Mouse (Mus musculus) heart, adult 2 months (tissue): ENCODE measurements around the gene 6820408C15Rik. TPM values are rescaled to one million over a fixed set of nuclear protein-coding genes. Genes with fewer than 3 reads are reported as not detected.

Source experiments
- DNase-seq, 2 experiments: peaks; one replicate each; pipeline ENCODE4 v3.0.0; 2021
- H3K27ac ChIP-seq: fragments of 200-600 bp; 2 replicates; pipeline ENCODE4 v1.8.1; 2022
- H3K27me3 ChIP-seq: fragments of 200-500 bp; 2 replicates; pipeline ENCODE4 v1.6.1; 2012; ENCODE audit warnings: mild to moderate bottlenecking, low read length, inconsistent platforms, mixed read lengths; ENCODE audit not compliant: control insufficient read depth, insufficient read depth
- H3K36me3 ChIP-seq: fragments of 200-500 bp; 2 replicates; pipeline ENCODE4 v1.6.1; 2012; ENCODE audit warnings: low read length, inconsistent platforms; ENCODE audit not compliant: control insufficient read depth, insufficient read depth
- H3K4me1 ChIP-seq: fragments of 200-500 bp; 2 replicates; pipeline ENCODE4 v1.6.1; 2011; ENCODE audit warnings: low read length; ENCODE audit not compliant: control insufficient read depth, insufficient read depth
- H3K4me3 ChIP-seq: fragments of 200-600 bp; 2 replicates; pipeline ENCODE4 v1.8.1; 2022
- H3K79me2 ChIP-seq: fragments of 200-500 bp; replicated peaks from 2 replicates; pipeline ENCODE4 v1.6.1; 2012; ENCODE audit warnings: mild to moderate bottlenecking, inconsistent platforms, low read length, moderate library complexity, mixed read lengths; ENCODE audit not compliant: control insufficient read depth, insufficient read depth
- H3K9ac ChIP-seq: fragments of 200-500 bp; 2 replicates; pipeline ENCODE4 v1.6.1; 2012; ENCODE audit warnings: low read depth, mild to moderate bottlenecking, control low read depth, inconsistent platforms, low read length, mixed read lengths
- CTCF ChIP-seq: fragments of 200-600 bp; IDR thresholded peaks from 2 replicates; pipeline ENCODE4 v1.8.1; 2022; ENCODE audit warnings: antibody characterized with exemption, mild to moderate bottlenecking, moderate library complexity
- EP300 ChIP-seq: fragments of 200-500 bp; IDR thresholded peaks from 2 replicates; pipeline ENCODE4 v1.6.1; 2011; ENCODE audit warnings: low read depth, low read length, control low read depth; ENCODE audit not compliant: insufficient read depth
- POLR2A ChIP-seq: fragments of 200-500 bp; IDR thresholded peaks from 2 replicates; pipeline ENCODE4 v1.6.1; 2011; ENCODE audit warnings: mild to moderate bottlenecking, low read depth, low read length, control low read depth; ENCODE audit not compliant: insufficient read depth
- whole genome bisulfite sequencing: fragments of 180-500 bp; shearing (Covaris S2); methylation state at CpG from one replicate; pipeline ENCODE4 v1.1.7; 2018; 5-methylcytosine and 5-hydroxymethylcytosine counted together
- intact Hi-C: fragments of 180-260 bp; cut with DNase I; formaldehyde crosslinking; loops from one replicate; pipeline ENCODE4 v1.15.1; 2025
- long read RNA-seq: library from polyadenylated mRNA; stranded (forward); transcript quantifications from one replicate; pipeline ENCODE4 v2.0.0, GENCODE M21; 2021
- polyA plus RNA-seq: library from polyadenylated mRNA; depleted of rRNA; stranded (reverse); fragments of >200 nt; gene quantifications from 2 replicates; pipeline ENCODE4 v1.2.3, GENCODE M21; 2012; rRNA removed
- total RNA-seq, 2 experiments: library from RNA; stranded (reverse); gene quantifications; 2 replicates each; pipeline ENCODE4 v1.2.3; 2021

The 6820408C15Rik gene
- total RNA-seq (1 to 10 TPM; 1.5 to 2.4 TPM), polyA plus RNA-seq (2.5 and 4.0 TPM in 2 replicates)
- long read RNA-seq, partial matches to known transcripts = 0 of 2 reads
- long read RNA-seq, other reads (novel, unspliced or antisense) = 2 of 2 reads

- no peaks in the 10 kb centered on the region for H3K36me3 ChIP-seq
- no peak for TF ChIP-seq POLR2A
- TF ChIP-seq CTCF = no peak
- TF ChIP-seq EP300 = no peak
Observed at GRCm38 (mm10) chr2:152415287-152415686, at the start of gene 6820408C15Rik. TSS of gene 6820408C15Rik (plus strand) at chr2:152415587.

GRCm38 (mm10) chr2:152367917-152368316 is 47.5 kb upstream of the 6820408C15Rik start:
- H3K36me3 ChIP-seq = no peaks in the 10 kb centered on the region
- DNase-seq = no peak
- H3K27ac ChIP-seq = no peak overlapping the region
- TF ChIP-seq CTCF = no peak
- TF ChIP-seq POLR2A = no peak
- no peak for TF ChIP-seq EP300
- no peaks in the 10 kb centered on the region for H3K27me3 ChIP-seq
- no peak overlapping the region for H3K4me3 ChIP-seq
- intact Hi-C loops = loop anchor here (1.0 to 5.0 kb wide), 5 partner anchors 36 to 339 kb away; partner anchors contain the start of genes Csnk2a1 and Rbck1
- H3K9ac ChIP-seq = no peak overlapping the region
- 57% methylated on average over 5 of the region's 5 CpGs for WGBS
- H3K4me1 ChIP-seq = peaks cover 4% of the 10 kb centered on the region; the same call in 1 of the 2 replicates
- H3K79me2 ChIP-seq = no peaks in the 10 kb centered on the region

More at GRCm38 (mm10) chr2:152415287-152415686, at the start of gene 6820408C15Rik:
- Histone ChIP-seq H3K9ac (peak within 1 kb of the TSS; percentile 93), H3K4me3 (peak within 1 kb of the TSS; percentile 61), H3K27ac (peak within 1 kb of the TSS; percentile 90), H3K4me1 (peaks cover 8% of the 10 kb centered on the region), H3K79me2 (no peaks in the 10 kb centered on the region), H3K27me3 (no peaks in the 10 kb centered on the region)
- 30% methylated on average over 4 of the region's 4 CpGs for WGBS
- intact Hi-C loops = loop anchor here (2.0 kb wide), 2 partner anchors 18 to 22 kb away; no protein-coding TSS in a partner anchor
- no peak for DNase-seq

GRCm38 (mm10) chr2:152368532-152369140 is 46.8 kb upstream of the 6820408C15Rik start:
- Histone ChIP-seq H3K79me2 (no peaks in the 10 kb centered on the region), H3K4me3 (no peak overlapping the region), H3K9ac (no peak overlapping the region), H3K27ac (no peak overlapping the region), H3K4me1 (peaks cover 4% of the 10 kb centered on the region; the same call in 1 of the 2 replicates), H3K36me3 (no peaks in the 10 kb centered on the region), H3K27me3 (no peaks in the 10 kb centered on the region)
- intact Hi-C loops = loop anchor here (1.0 to 5.0 kb wide), 5 partner anchors 36 to 339 kb away; partner anchors contain the start of genes Csnk2a1 and Rbck1
- WGBS = 27% methylated on average over 14 of the region's 14 CpGs
- no peak for TF ChIP-seq POLR2A
- 0 out of 2 replicates have a peak, but pooled peaks have one; percentile 42 for TF ChIP-seq EP300
- TF ChIP-seq CTCF = peak; percentile 91
- DNase-seq = peak; percentile 45 to 60

GRCm38 (mm10) chr2:152372104-152372503 is 43.3 kb upstream of the 6820408C15Rik start:
- TF ChIP-seq CTCF = no peak
- TF ChIP-seq EP300 = no peak
- TF ChIP-seq POLR2A = no peak
- no peak overlapping the region for H3K9ac ChIP-seq
- no peaks in the 10 kb centered on the region for H3K79me2 ChIP-seq
- H3K27ac ChIP-seq = no peak overlapping the region
- no peak overlapping the region for H3K4me3 ChIP-seq
- DNase-seq = no peak
- intact Hi-C loops = no loop called here
- no peaks in the 10 kb centered on the region; the same call in 1 of the 2 replicates for H3K4me1 ChIP-seq
- peaks cover 4% of the 10 kb centered on the region; the same call in 1 of the 2 replicates for H3K27me3 ChIP-seq
- H3K36me3 ChIP-seq = no peaks in the 10 kb centered on the region
- WGBS = 63% methylated on average over 7 of the region's 7 CpGs

DNA sequence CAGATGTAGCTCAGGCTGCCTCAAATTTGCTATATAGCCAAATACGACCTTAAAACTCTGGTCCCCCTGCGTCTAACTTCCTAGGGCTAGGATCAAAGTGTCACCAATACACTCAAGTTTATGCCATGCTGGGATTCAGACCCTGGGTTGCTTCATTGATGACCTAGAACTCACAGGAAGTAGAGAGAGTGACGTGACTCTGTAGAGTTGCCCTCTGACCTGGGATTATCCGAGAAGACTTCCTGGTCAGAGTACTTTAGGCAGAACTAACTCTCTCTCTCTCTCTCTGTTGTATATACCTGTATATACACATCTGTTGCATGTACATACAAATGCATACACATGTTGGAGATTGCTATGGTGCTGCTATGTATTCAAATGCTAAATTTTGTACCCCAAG is 42.7 kb upstream of the 6820408C15Rik start:
- no peak for TF ChIP-seq EP300
- no peak for TF ChIP-seq POLR2A
- no peak for TF ChIP-seq CTCF
- no peak for DNase-seq
- intact Hi-C loops = no loop called here
- H3K9ac ChIP-seq = no peak overlapping the region
- no peaks in the 10 kb centered on the region for H3K79me2 ChIP-seq
- H3K36me3 ChIP-seq = no peaks in the 10 kb centered on the region
- H3K4me1 ChIP-seq = no peaks in the 10 kb centered on the region; the same call in 1 of the 2 replicates
- WGBS = 67% methylated on average over 4 of the region's 4 CpGs
- no peak overlapping the region for H3K27ac ChIP-seq
- peaks cover 4% of the 10 kb centered on the region; the same call in 1 of the 2 replicates for H3K27me3 ChIP-seq
- no peak overlapping the region for H3K4me3 ChIP-seq

DNA sequence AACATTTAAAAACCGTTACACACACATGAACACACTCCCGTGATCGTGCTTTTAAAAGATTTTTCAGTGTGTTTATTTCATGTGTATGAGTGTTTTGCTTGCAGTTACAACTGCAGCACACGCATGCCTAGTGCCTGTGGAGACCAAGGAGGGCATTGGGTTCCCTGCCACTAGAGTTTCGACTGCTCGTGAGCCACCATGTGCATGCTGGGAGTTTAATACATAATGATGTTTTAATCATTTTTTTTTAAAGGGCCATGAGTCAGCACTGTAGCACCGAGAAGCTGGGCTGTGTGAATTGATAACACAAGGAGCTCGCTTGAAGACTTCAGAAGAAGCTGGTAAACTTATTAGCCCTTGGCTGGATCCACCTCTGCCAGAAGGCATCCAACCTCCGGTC is 41.8 kb upstream of the 6820408C15Rik start:
- intact Hi-C loops = no loop called here
- Histone ChIP-seq H3K4me3 (no peak overlapping the region), H3K36me3 (no peaks in the 10 kb centered on the region), H3K4me1 (no peaks in the 10 kb centered on the region; the same call in 1 of the 2 replicates), H3K79me2 (no peaks in the 10 kb centered on the region), H3K27ac (no peak overlapping the region), H3K27me3 (peaks cover 4% of the 10 kb centered on the region; the same call in 1 of the 2 replicates), H3K9ac (no peak overlapping the region)
- 81% methylated on average over 9 of the region's 9 CpGs for WGBS
- DNase-seq = no peak
- TF ChIP-seq EP300 (no peak), POLR2A (no peak), CTCF (no peak)
